Mouse (Mus musculus) cerebellum, postnatal 4 days (tissue): ENCODE results near the gene Mus81.

ENCODE experiments used
- DNase-seq, 2 experiments: peaks; one replicate each; pipeline ENCODE4 v3.0.0; 2022; ENCODE audit warnings: low spot score in 2 of 2, mixed read lengths in 1 of 2

Mus81 gene

DNA sequence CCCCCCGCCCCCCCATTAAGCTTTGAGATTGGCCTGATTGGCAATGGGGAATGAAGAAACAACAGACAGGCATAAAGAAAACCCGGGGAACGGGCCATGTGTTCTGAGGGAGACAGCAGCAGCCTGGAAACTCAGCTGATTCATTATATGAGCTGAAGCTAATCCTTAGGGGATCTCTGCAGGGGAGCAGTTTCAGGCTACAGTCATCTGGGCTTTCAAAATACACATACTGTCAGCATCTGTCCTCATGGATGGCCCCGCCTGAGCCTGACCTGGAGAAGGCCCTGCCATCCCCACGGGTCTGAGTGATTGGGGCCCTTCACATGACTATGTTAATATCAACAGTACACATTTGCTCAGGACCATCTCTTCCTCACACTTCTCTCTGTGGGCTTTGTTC, 16.4 kb downstream of the Mus81 start:
- no peak for DNase-seq

DNA sequence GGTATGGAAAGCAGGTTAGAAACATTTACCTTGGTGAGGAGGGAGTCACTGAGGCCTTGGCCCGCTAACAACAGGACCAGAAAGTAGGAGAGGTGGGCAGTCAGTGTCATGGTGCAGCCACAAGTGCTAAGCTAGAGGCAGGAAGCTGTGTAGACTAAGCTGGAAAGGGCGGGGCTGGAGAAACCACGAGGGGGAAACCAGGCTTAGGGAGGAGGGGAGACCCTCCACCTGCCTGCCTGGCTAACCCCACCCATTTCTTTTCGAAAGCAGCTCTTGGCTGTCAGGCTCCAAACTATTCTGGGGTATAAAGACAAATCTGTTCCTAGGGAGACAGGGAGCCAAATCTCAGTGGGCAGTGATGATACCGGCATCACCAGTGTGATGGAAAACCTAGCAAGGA, 19.8 kb downstream of the Mus81 start, which contains the start of gene Ctsw:
TSS of gene Ctsw (minus strand) at position 134 of the 400 bp plus-strand sequence.
- no peak for DNase-seq

DNA sequence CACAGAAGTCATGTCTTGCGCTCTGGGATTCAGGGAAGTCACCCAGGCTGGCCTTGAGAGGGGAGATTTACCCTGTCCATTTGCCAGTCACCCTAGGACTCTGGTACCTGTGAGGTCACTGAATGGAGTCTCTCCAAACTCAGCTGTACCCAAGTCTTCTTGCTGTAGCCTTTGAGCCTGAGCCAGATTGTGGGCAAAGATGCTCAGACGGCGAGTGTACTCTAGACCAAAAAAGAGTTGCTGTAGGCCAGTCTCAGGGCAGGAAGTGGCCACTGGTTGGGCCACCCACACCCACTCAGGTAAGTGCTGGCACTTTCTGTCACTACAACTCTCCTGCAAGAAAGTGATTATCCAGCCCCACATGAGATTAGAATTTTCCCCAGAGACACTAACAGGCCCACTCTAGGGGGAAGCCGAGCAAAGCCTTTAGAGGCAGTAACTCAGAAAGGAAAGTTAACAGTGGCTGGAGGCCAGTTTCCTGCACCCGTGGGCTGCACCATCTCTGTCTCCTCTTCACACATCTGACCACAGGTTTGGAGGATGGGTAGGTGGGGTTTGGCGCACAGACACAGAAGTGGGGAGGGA, 21.2 kb downstream of the Mus81 start:
- DNase-seq: no peak

DNA sequence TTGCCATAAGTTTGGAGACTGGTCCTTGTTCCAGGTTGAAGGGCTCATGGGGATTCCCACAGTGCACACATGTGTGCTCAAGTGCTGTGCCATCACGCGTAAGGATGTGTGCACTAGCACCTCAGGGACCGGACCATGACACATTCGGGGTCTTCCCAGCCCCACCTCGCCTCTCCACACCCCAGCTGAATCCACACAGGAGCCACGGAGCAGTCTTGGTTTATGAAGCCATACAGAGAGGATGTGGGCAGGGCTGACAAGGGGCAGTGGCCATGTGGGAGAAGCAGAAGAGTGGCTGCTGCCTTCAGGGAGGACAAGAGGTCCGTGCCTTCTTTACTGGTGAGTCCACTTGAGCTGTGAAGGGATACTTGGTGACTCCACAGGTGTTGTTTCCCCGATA, 23.2 kb downstream of the Mus81 start:
- no peak for DNase-seq

DNA sequence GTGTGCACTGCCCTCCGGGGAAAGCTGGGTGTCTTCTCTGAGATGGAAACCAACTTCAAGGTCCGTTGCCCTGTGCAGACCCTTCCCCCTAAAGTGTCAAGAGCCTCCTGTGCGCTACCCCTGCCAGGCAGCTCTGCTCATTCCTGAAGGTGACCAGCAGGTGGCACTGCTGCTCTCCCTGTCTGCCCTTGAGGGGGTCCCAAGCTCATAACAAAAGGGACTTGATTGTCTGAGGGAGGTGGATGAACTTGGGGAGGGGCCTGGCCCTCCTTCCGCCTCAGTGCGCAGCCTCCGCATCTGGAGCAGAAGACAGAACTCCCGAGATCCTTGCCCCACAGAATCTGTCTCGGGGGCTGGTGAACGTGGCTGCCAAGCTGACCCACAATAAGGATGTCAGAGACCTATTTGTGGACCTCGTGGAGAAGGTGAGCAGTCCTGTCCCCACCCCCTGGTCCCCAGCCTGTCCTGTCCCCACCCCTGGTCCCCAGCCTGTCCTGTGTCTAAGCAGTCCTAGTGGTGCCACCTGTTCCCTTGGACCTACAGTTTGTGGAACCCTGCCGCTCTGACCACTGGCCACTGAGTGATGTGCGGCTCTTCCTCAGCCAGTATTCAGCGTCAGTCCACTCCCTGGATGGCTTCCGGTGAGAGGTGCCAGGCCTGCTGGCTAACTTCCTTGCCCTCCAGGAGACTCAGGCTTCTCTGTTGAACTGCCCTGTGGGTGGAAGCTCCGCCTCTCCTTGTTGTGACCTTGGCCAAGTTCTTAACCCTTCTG, 24.2 kb downstream of the Mus81 start:
- peak in 1 of 2 experiments; percentile 76 for DNase-seq

DNA sequence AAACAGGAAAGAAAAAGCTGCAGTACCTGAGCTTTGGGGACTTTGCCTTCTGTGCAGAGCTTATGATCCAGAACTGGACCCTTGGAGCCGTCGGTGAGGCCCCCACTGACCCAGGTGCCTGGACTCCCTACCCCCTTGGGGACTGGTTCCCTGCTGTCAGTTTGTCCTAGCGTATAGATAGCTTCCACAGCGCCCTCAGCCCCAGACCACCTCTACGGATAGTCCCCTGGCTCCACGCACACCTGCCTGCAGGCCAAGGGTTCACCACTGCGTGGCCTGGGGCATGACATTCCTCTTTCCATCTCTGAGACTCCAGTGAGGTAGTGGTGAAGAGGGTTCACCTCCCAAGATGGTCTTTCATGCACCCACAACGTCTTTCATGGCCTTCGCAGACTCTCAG, 25.0 kb downstream of the Mus81 start:
- no peak for DNase-seq

DNA sequence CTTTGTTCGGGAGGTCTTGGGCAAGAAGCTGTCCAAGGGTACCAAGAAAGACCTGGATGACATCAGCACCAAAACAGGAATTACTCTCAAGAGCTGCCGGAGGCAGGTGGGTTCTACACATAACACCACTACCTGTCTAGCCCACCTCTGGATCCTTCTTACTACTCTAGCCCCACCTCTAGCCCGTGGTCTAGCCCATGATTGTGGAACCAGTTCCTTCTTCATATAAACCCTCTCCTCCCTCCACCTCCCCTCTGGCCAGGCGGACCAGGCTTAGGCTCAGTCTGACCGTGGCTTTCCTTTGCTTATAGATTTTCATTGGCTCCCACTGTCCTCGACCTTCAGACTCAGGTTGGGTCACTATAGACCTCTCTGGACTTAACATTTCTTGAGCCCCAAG, 26.8 kb downstream of the Mus81 start:
- no peak for DNase-seq

DNA sequence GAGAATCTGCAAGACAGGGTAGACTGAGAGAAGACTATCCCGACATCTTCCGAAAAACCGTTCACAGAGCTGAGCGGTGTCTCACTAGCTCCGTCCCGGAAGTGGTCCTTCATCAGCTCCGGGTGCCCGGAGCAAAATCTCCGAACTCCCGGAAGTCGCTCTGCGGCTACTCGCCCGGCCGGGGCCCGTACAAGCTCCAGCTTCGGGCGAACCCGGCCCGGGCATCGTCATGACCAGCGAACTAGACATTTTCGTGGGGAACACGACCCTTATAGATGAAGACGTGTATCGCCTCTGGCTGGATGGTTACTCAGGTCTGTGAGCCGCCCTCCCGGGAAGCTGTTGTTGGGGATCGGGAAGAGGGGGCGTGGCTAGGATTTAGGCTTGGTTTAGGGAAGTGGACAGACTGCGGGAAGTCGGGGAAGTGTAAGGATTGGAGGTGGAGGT, 27.7 kb downstream of the Mus81 start, which contains the start of gene Fibp:
TSS of gene Fibp (plus strand) at position 151 of the 447 bp plus-strand sequence.
- DNase-seq: peak; percentile 83 to 87

DNA sequence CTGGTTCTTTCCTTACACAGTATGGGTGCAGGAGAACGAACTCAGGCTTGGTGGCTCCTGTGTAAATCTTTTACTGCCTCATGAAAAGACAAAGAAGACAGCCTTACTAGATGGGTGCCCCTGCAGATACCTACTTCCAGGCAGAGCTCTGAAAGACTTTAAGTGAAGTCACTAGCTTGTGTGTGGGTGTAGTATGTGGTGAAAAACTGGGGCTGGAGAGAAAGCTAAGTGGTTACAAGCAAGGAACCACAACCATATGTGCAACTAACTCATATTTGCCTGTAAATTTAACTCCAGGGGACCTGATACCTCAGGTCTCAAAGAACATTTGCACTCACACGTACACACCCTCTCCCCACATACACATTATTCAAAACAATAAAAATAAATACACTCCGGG, 28.3 kb downstream of the Mus81 start:
- no peak for DNase-seq

DNA sequence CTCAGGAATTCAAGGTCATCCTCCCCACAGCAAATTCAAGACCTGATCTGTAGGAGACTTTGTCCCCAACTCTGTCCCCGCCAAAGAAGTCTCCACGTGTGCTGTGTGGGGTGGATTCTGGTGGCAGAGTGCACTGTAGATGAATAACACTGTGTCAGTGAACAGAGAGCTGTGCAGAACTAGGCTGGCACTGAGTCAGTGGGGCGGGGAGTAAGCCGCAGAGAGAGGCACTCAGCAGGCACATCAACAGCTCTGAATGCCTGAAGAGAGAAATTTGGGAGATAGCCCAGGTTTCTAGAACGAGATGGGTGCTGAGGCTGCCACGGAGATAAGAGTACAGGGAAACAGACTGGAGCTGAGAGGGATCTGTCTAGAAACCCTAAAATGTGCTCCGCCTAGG, 29.2 kb downstream of the Mus81 start:
- no peak for DNase-seq

DNA sequence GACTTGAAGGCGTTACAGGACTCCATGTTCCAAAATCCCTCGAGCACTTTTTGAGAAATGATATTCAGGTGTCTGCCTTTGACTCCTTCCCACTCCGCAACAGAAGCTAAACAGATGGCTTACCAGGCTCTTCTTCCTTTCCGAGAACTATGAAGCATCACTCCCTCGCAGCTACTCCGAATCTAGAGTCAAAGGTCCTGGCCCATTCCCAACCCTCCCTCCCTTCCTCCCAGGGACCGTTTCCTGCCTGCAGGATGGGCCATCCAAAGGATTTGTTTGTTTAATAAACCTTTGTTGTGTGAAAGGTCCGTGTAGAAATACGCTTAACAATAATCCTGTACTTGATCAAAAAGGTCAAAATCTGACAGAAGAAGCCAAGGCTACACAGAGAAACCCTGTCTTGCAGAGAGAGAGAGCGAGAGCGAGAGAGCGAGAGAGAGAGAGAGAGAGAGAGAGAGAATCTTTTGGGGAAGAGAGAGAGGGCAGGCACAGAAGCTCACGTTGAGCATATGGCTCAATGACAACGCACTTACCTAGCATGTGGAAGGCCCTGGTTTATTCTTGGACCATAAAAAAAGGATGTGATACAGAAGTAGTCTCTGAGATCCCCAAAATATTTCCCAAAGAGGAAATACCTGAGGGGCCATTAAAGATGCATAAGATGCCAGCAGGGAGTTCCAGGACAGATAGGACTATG, 30.3 kb downstream of the Mus81 start, which contains the start of gene Ccdc85b:
TSS of gene Ccdc85b (minus strand) at position 149 of the 697 bp plus-strand sequence.
- DNase-seq: no peak

DNA sequence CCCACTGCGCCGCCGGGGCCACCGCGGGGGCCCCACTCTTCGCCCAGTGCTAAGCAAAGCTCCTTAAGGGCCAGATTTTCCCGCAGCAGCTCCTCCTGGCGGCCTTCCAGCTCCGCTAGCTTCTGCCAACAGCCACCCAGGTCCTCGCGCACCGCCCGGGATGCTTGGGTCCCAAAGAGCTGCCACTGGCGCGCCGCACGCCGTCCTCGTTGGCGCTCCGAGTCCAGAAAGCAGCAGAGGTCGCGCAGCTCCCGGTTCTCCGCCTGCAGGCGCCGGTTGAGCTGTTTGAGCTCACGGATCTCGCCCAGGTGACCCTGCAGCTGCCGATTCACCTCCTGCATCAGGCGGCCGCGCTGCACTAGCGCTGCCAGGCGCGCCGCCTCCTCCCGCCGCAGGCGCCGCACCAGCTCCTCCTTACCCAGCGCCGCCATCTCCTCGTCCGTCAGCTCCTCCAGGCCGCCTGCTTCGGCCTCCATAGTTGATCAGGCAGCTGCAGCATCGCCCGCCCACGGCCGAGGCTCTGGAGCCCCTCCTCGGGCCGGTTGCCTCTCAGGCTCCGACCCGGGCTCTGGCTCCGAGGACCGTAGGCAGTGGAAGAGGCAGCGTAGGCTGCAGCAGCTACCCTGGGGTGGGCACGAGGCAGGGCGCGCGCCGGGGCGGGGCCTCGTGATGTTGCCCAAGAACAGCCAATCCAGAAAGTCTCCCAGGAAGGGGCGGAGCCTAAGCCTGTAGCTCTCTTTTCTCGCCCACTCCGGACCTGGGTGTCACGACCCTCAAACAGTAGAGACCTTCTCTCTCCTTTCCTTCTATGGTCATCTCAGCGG, 31.1 kb downstream of the Mus81 start:
- peak; percentile 86 to 95 for DNase-seq

DNA sequence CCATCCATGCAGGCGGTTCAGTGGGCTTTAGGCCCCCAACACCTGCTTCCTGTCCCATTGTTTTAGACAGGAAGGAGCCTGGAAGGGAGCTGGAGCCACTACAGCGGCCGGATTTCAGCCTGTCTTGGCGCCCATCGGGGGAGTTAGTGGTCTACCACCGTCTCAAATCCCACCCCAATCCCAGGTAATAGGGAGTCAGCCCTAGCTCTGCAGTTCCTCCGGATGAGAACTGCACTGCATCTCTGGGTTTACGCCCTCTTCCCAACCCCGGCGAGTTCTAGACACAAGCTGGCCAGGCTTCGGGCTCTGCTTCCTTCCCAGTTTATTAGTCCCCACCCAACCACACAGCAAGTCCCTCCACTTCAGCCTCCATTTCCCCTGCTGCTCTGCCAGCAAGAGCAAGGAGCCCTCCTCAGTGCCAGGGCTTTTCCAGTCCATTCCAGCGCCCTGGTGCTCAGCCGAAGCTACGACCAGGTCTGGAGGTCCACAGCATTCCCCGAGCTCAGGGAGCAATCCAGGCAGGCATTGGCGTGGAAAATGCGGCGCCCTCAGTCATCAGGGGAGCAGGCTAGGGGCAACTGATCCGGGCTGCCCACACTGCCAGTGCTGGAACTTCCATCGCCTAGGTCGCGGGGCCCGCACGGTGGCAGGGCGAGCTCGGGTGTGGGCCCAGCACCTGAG, 31.8 kb downstream of the Mus81 start:
- DNase-seq: no peak

DNA sequence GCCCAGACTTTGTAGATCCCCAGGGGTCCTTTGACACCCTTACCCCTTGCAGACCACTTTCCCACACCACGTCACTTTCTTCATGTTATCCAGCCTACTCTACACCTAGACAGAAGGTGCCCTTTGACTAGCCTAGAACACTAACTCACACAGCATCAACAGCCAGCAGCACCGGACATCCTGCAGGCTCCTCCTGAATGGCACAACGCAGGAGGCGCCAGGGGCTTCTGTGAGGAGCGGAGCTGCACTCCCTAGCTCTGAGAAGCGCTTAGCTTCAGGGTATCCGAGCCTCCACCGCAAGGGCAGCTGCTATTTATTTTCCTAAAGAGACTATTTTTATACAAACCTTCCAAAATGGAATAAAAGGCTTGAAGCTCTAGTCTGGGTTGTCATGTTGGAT, 32.6 kb downstream of the Mus81 start:
- DNase-seq: no peak

DNA sequence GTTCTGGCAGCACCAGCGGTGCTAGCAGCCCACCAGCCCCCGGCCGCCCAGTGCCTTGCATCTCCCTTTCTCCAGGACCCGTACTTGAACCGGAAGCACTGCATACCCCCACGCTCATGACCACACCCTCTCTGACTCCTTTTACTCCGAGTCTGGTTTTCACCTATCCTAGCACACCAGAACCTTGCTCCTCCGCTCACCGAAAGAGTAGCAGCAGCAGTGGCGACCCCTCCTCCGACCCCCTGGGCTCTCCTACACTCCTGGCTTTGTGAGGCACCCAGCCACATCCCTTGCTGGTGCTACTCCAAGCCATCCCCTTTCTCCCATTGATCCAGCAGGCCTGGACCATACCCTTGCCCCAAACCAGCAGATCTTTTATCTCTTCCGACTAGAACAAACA, 33.2 kb downstream of the Mus81 start:
- no peak for DNase-seq

DNA sequence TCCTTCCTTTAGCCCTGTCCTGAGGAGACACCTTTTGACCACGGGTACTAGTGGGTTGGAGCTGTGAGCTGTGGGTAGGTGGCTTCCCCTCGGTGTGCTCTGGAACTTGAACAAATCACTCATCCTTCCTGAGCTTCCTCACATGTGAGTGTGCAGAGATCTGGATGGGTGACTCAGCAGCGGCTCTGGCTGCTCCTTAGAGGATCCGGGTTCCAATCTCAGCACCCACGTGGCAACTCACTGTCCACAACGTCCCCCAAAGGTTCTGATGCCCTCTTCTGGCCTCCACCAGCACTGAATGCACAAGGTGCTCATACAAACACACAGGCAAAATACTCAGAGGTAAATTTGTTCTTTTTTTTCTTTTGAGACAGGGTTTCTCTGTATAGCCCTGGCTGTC, 36.4 kb downstream of the Mus81 start:
- DNase-seq: no peak

DNA sequence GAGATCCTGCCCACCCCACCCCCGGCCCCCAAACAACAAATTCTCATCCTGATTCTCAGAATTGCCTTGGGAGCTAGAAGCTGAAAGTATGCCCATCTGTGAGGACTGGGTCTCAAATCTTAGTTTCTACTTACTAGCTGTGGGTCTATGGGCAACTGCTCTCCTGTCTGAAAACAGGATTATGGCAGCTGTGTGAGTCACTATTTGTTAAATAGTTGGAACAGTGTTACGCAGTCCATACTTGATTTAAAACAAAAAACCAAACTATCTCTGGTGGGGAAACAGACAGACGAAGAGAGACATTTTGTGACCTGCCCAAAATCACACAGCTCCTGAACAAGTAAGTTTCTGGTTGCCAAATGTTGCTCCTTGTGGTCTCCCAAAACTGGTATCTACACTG, 38.5 kb downstream of the Mus81 start:
- no peak for DNase-seq

DNA sequence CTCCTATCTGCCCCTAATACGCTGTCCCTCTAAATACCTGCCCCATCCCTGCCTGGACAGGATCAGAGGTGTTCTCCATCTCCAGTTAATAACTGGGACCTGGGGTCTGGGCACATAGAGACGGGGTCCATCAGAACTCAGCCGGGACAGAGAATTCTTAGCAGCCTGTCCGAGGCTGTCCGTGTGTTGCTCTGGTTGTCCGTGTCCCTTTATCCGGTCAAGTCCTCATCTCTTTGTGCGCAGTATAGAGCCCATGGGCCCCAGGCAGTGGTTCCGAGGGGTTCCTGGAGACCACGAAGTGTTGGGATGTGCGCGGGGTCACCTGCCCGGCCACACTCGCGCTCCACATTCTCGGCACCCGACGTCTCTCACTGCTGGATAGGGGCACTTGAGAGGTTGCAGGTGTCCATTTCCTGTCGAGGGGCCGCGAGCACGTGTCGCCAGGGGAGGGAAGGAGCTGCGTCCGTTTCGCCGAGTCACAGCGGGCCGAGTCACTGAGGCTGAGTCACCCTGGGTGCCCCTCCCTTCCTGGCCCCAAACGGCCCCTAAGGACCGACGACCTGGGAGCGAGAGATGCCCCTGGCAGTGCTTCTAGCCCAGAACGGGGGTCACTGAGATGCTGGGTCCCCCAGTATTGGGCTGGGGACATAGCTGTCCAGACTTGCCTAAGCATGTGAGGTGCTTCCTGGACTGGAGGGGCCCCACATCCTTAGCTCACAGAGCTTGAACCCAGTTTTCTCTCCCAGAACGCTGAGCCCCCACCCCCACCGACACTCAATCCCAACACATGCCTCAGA, 39.6 kb downstream of the Mus81 start:
- DNase-seq: no peak

DNA sequence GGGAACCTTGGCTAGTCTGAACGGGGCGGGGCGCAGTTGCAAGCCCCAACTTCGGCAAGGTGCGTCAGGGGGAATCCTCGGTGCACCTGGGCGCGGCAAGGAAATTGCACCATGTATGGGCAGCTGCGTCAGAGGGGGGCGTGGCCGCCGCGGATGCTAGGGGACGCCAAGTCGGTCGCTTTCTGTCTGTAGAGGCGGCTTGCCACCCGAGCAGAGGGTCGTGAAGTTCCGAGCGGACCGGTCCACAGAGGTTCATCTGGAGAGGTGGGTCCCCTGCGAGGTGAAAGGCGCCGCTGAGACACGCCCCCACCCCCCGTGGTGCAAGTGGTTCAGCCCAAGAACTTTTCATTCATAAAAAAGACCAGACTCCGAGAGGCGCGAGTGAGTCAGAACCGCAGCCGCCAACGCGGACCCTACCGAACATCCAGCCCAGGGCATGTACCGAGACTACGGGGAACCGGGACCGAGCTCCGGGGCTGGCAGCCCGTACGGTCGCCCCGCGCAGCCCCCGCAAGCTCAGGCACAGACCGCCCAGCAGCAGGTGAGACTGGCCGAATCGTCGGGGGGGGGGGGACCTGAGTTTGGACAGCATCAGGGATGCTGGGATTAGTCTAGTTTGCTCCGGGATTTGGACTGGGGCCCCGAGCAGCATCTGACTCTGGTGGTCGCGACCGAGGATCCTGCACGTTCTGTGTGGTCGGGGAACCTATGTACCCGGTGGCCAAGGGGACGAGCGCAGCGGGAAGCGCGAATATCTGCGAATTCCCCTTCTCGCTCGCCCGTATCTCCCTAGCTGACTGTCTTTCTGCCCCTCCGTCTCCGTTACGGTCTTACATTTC, 40.5 kb downstream of the Mus81 start, which contains the start of gene Fosl1:
TSS of gene Fosl1 (plus strand) at position 33 of the 839 bp plus-strand sequence.
- DNase-seq: peak in 1 of 2 experiments; percentile 63
